Mouse (Mus musculus): ENCODE results near the gene Grhpr. TPM values are rescaled to one million over a fixed set of nuclear protein-coding genes. Genes with fewer than 3 reads are reported as not detected.

Grhpr gene
- total and polyA plus RNA-seq, 3 experiments: 76.6 to 204 (median 107) TPM

DNA sequence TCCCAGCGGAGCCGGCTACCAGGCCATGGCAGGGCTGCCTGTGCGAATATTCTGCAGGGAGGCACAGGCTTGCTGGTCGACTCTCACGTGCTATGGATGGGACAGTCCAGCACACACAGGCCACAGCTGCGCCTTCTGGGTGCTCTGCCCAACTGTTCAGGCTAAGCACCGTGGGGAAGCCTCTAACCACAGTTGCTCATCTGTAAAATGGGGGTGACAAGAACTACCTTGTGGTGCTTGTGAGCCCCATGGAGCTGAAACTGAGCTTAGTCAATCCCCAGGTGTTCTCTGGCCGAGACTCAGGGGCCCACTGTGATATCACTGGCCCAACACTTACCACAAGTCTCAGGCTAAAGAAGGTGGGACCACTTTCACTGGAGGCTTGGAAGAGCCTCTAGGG lies 13.8 kb upstream of the Grhpr start (continued):
- TF ChIP-seq CHD2 (IDR thresholded peaks at IDR 0.05; ENCODE audit: low read length): peak; percentile 40; the same call in 1 of the 2 replicates
- TF ChIP-seq MXI1 (IDR thresholded peaks at IDR 0.05; ENCODE audit: low read depth, low read length): peak; percentile 43; the same call in 1 of the 2 replicates
- peak; percentile 70; the same call in 1 of the 2 replicates for TF ChIP-seq RCOR1 (conservative IDR thresholded peaks at IDR 0.05; ENCODE audit: low read depth, low read length)
- TF ChIP-seq USF1 (IDR thresholded peaks at IDR 0.05; ENCODE audit: low read depth, low read length): no peak
- TF ChIP-seq ZNF384 (IDR thresholded peaks at IDR 0.05; ENCODE audit: low read depth, low read length): peak; percentile 50; the same call in 1 of the 2 replicates

DNA sequence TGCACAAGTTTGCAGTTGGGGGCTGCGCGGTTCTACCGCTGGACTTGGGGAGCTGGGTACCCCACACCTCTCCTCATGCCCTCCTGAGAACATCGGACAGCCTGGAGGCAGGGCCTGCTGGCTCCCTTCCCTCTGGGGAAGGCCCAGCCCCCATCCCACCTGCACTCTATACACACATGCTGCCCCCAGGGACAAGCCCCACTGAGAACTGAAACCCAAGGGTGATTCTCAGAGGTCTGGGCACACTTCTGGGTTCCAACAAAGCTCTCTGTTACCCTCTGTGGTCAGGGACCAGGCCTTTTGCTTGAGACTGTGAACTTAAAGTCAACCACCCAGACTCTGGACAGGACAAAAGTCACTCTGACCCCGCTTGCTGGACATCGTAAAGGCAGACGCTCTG lies 11.1 kb upstream of the Grhpr start:
- Histone ChIP-seq H3K27ac (ENCODE audit: insufficient read depth, low read depth) (peak overlapping the region; percentile 93), H3K4me2 (ENCODE audit: insufficient read depth, low read depth, poor library complexity, severe bottlenecking) (peak overlapping the region; percentile 60), H3K4me1 (ENCODE audit: control insufficient read depth in 1 of 2, insufficient read depth in 2 of 2) (peaks cover 52 to 68% of the 10 kb centered on the region in 2 experiments), H3K4me3 (replicated peaks in 1 of 3; ENCODE audit: low read depth in 2 of 3, low read length in 2 of 3, poor library complexity in 1 of 3) (peak overlapping the region in 1 of 3 experiments; percentile 60), H3K9ac (ENCODE audit: insufficient read depth, low read depth) (peak overlapping the region; percentile 5; the same call in 1 of the 2 replicates), H3K36me3 (replicated peaks in 1 of 2; ENCODE audit: control insufficient read depth in 1 of 2, insufficient read depth in 1 of 2, low read length in 1 of 2) (peaks cover 0 to 29% of the 10 kb centered on the region in 2 experiments), H3K27me3 (replicated peaks) (no peaks in the 10 kb centered on the region), H3K9me3 (replicated peaks; ENCODE audit: low read length) (peaks cover 35% of the 10 kb centered on the region), H3K79me2 (replicated peaks; ENCODE audit: control insufficient read depth, extremely low read depth, insufficient read depth, poor library complexity, severe bottlenecking) (no peaks in the 10 kb centered on the region)
- dilution Hi-C loops (cut with MboI; ENCODE audit: extremely low pct_ligation_motif_present, extremely low pct_unique_long_range_greater_than_20kb, low sequenced_read_pairs) (no loop called here), in situ Hi-C loops (cut with MboI; ENCODE audit: low pct_ligation_motif_present, low pct_unique_long_range_greater_than_20kb, low sequenced_read_pairs) (loop anchor here (10.0 kb wide), 1 partner anchor 295 kb away; no protein-coding TSS in a partner anchor)
- DNase-seq (ENCODE audit: extremely low read depth): peak; percentile 92
- TF ChIP-seq PAX5 (IDR thresholded peaks at IDR 0.05; ENCODE audit: low read length): no peak
- 0 out of 2 replicates have a peak, but pooled peaks have one; percentile 25 for TF ChIP-seq TBP (conservative IDR thresholded peaks at IDR 0.05; ENCODE audit: low read depth, low read length)
- TF ChIP-seq MXI1 (IDR thresholded peaks at IDR 0.05; ENCODE audit: low read depth, low read length): no peak
- TF ChIP-seq MAX (IDR thresholded peaks at IDR 0.05; ENCODE audit: low read length): no peak
- TF ChIP-seq IRF4 (IDR thresholded peaks at IDR 0.05; ENCODE audit: low read depth, low read length): peak; percentile 98
- TF ChIP-seq SMC3 (IDR thresholded peaks at IDR 0.05; ENCODE audit: low read depth, low read length): peak; percentile 36
- TF ChIP-seq USF2 (conservative IDR thresholded peaks at IDR 0.05; ENCODE audit: low read depth, low read length): no peak
- TF ChIP-seq ELF1 (IDR thresholded peaks at IDR 0.05; ENCODE audit: low read depth, low read length): no peak
- no peak for TF ChIP-seq UBTF (IDR thresholded peaks at IDR 0.05; ENCODE audit: low read depth, low read length)
- peak; percentile 58; the same call in 1 of the 2 replicates for TF ChIP-seq ZMIZ1 (IDR thresholded peaks at IDR 0.05; ENCODE audit: low read depth, low read length)
- no peak; the same call in 1 of the 2 replicates for TF ChIP-seq HCFC1 (IDR thresholded peaks at IDR 0.05; ENCODE audit: low read depth, low read length)
- TF ChIP-seq MYC (IDR thresholded peaks at IDR 0.05; ENCODE audit: low read depth, low read length): no peak
- no peak for TF ChIP-seq ZC3H11A (IDR thresholded peaks at IDR 0.05; ENCODE audit: low read depth, low read length)
- TF ChIP-seq CTCF (conservative IDR thresholded peaks at IDR 0.05 in 1 of 2, IDR thresholded peaks at IDR 0.05 in 1 of 2; ENCODE audit: low read depth in 2 of 2, low read length in 2 of 2): peak in 1 of 2 experiments; percentile 36; a peak in 2 of 4 replicates
- TF ChIP-seq POLR2AphosphoS2 (IDR thresholded peaks at IDR 0.05; ENCODE audit: low read depth, low read length): peak; percentile 18; the same call in 1 of the 2 replicates
- TF ChIP-seq NELFE (IDR thresholded peaks at IDR 0.05; ENCODE audit: low read depth, low read length): no peak
- no peak; the same call in 1 of the 2 replicates for TF ChIP-seq JUND (conservative IDR thresholded peaks at IDR 0.05; ENCODE audit: low read depth, low read length)
- peak; percentile 100 for TF ChIP-seq TCF12 (IDR thresholded peaks at IDR 0.05; ENCODE audit: low read depth, low read length)
- TF ChIP-seq EP300 (IDR thresholded peaks at IDR 0.05; ENCODE audit: low read length): peak; percentile 95
- no peak for TF ChIP-seq NRF1 (IDR thresholded peaks at IDR 0.05; ENCODE audit: low read depth, low read length)
- no peak for TF ChIP-seq USF1 (IDR thresholded peaks at IDR 0.05; ENCODE audit: low read depth, low read length)
- TF ChIP-seq GABPA (IDR thresholded peaks at IDR 0.05; ENCODE audit: insufficient replicate concordance, low read depth, low read length): no peak
- peak; percentile 89; the same call in 1 of the 2 replicates for TF ChIP-seq MEF2A (IDR thresholded peaks at IDR 0.05; ENCODE audit: borderline replicate concordance, low read depth, low read length)
- TF ChIP-seq ZKSCAN1 (IDR thresholded peaks at IDR 0.05; ENCODE audit: borderline replicate concordance, low read depth, low read length): no peak; the same call in 1 of the 2 replicates
- TF ChIP-seq CHD1 (IDR thresholded peaks at IDR 0.05; ENCODE audit: low read depth, low read length): no peak
- TF ChIP-seq BHLHE40 (IDR thresholded peaks at IDR 0.05; ENCODE audit: low read depth, low read length): peak; percentile 98
- TF ChIP-seq MAZ (IDR thresholded peaks at IDR 0.05; ENCODE audit: low read depth, low read length): peak; percentile 70
- no peak; the same call in 1 of the 2 replicates for TF ChIP-seq POLR2A (IDR thresholded peaks at IDR 0.05; ENCODE audit: low read depth, low read length)
- no peak for TF ChIP-seq JUN (IDR thresholded peaks at IDR 0.05; ENCODE audit: insufficient read depth, low read depth, low read length)
- peak; percentile 94 for TF ChIP-seq CHD2 (IDR thresholded peaks at IDR 0.05; ENCODE audit: low read length)
- TF ChIP-seq SIN3A (IDR thresholded peaks at IDR 0.05; ENCODE audit: low read length): peak; percentile 61
- peak; percentile 71; the same call in 1 of the 2 replicates for TF ChIP-seq KAT2A (IDR thresholded peaks at IDR 0.05; ENCODE audit: insufficient replicate concordance, low read length)
- TF ChIP-seq ZNF384 (IDR thresholded peaks at IDR 0.05; ENCODE audit: low read depth, low read length): no peak; the same call in 1 of the 2 replicates
- TF ChIP-seq ETS1 (conservative IDR thresholded peaks at IDR 0.05; ENCODE audit: low read depth, low read length): peak; percentile 94
- no peak for TF ChIP-seq E2F4 (IDR thresholded peaks at IDR 0.05; ENCODE audit: insufficient replicate concordance, low read depth, low read length)
- TF ChIP-seq RCOR1 (conservative IDR thresholded peaks at IDR 0.05; ENCODE audit: low read depth, low read length): peak; percentile 96
